Mouse (Mus musculus) layer of hippocampus, adult 18-20 months (tissue): ENCODE measurements around the gene Man1b1. TPM values are rescaled to one million over a fixed set of nuclear protein-coding genes. Genes with fewer than 3 reads are reported as not detected.

ENCODE experiments used
- DNase-seq, 2 experiments: peaks; one replicate each; pipeline ENCODE4 v3.0.0; 2022; ENCODE audit warnings: low spot score in 2 of 2
- long read RNA-seq: library from polyadenylated mRNA; stranded (forward); transcript quantifications from one replicate; pipeline ENCODE4 v2.0.0, GENCODE M21; 2021
- total RNA-seq, 2 experiments: library from RNA; stranded (reverse); gene quantifications; 2 replicates each; pipeline ENCODE4 v1.2.3; 2021

Gene Man1b1
- 10 to 100 TPM; 59.6 to 62.4 TPM for total RNA-seq
- long read RNA-seq, transcript Man1b1-201 (13 exons, 3,755 nt): major isoform, 92 of 106 reads
- long read RNA-seq, partial matches to known transcripts: 8 of 106 reads
- long read RNA-seq, other reads (novel, unspliced or antisense): 6 of 106 reads

- DNase-seq: peak; percentile 99 to 100
Measured at GRCm38 (mm10) chr2:25332286-25333160, at the start of gene Man1b1. TSS of gene Man1b1 (plus strand) at chr2:25332338.

DNA sequence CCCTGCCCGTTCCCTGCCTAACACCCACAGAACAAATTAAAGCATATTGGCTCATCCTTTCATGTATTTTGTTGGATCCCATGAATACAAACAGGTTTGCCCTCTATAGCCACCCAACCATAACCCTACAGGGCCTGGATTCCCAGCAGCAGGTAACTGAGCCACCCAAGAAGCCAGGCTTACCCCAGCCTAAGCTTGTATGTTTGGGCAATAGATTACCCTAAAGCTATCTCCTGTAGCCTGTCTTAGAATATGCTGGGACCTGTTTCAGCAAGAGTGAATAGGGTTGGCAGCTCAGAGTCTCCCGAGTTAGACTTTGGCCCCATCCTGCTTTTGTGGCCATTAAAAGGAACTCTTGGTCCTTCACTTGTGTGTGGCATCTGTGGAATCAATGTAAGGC lies 46.6 kb upstream of the Man1b1 start:
- no peak for DNase-seq

DNA sequence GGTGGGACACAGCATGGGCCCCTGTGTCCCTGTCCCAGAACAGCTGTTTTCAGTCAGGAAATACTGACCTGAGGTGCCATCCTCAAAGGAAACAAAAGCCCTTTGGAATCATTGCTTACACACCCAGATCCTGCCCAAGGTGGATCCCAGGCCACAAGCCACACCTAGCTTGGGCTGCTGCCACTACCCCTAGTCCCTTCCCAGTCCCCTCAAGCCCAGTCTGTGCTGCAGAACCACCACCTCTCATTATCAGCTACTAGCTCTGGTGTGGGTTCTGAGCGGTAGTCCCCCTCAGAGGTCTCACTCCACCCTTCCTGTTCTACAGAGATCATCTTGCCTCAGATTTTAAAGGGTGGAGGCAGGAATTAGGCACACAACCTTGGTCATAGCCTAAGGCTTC lies 45.8 kb upstream of the Man1b1 start:
- no peak for DNase-seq

GRCm38 (mm10) chr2:25286837-25287636 lies 45.1 kb upstream of the Man1b1 start:
- peak in 1 of 2 experiments; percentile 69 for DNase-seq

DNA sequence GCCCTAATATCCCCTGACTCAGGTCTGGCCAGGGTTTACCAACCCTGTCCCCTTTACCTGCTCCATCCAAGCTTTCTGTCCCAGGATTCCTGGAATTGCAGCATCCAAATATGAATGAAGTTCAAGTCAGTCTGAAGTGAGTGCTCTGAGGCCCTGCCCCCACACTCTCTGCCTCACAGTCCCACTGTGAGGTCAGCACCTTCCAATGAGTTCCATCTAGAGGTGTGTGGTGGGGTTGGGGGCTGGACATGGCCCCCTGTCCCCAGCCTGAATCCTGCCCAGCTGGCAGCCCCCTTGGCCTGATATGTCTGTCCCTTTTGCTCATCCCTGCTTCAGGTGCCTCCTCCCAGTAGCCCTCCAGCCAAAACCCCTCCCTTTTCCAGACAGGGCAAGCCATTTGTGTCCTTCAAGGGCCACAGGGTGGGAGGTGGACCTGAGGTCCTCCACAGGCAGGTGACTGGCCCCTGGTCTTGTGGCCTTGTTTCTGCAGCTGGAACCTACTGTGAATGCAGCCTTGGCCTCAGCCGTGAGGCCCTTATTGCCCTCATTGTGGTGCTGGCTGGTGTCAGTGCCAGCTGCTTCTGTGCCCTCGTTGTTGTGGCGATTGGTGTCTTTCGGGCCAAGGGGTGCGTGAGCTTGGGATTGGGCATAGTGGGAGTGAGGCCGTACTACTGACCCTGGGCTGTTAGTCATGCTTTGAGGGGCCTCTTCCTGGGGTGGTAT lies 44.0 kb upstream of the Man1b1 start, which contains the start of gene Tmem210:
Tmem210 (plus strand) TSS at position 219 of the 723 bp plus-strand sequence.
- no peak for DNase-seq

GRCm38 (mm10) chr2:25288734-25289345 lies 43.3 kb upstream of the Man1b1 start:
- DNase-seq: no peak

- DNase-seq: no peak
Measured at GRCm38 (mm10) chr2:25289651-25290050, 42.5 kb upstream of the Man1b1 start, which contains the start of gene Lrrc26. TSS of gene Lrrc26 (plus strand) at chr2:25289915.

- peak; percentile 71 to 77 for DNase-seq
Measured at GRCm38 (mm10) chr2:25290101-25290815, 41.9 kb upstream of the Man1b1 start.

DNA sequence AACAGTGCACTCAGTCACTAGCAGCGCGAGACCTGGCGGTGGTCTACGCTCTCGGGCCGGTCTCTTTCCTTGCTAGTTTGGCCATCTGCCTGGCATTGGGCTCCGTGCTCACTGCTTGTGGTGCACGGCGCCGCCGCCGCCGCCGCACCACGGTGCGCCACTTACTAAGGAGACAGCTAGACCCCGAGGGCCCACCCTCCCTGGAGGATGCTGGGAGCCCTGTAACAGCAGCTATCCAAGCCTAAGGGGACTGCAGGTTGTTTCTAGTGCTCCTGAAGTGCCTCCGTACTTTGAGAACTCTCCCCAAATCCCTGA lies 41.4 kb upstream of the Man1b1 start:
- DNase-seq: peak; percentile 46 to 70

GRCm38 (mm10) chr2:25291184-25292053 lies 40.7 kb upstream of the Man1b1 start:
- no peak for DNase-seq

DNA sequence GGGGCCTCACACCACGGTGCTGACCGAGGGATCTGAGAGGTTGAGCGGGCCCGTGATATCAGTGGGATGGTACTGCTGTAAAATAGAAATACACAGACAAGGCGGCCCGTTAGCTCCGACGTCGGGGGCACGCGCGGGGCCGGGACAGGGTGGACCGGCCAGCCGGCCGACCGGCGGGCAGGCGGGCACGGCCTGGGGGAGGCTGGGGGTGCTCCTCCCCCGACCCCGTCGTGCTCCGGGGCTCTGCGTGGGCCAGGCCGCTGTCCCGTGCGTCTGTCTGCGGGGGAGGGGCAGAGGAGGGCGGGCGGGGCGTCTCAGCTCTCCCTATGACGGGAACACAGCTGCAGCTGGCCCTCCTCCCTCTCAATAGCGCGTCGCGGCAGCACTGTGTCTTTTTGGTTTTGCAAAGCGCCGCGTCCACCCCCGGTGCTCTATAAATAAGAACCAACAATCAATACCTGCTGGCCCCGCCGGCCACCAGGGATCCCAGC lies 40.0 kb upstream of the Man1b1 start:
- peak in 1 of 2 experiments; percentile 60 for DNase-seq

DNA sequence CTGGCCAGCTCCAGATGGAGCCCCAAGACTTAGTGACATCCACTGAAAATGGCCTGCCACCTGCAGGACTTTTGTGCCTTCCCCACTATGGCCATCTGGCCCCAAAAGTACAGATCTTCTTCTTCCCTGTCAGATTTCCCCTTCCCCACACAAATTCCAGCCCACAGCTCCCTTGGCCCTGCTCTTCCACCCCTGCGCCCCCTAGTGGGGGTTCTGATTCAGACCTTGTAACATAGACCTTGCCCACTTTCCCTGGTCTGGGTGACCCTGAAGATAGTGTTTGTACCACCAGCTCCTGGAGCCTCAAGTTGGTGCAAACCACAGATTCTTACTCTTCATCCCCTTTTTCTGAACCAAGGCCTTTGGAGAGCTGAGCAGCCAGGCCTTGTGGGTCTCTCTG lies 39.3 kb upstream of the Man1b1 start:
- DNase-seq: peak; percentile 54 to 66

DNA sequence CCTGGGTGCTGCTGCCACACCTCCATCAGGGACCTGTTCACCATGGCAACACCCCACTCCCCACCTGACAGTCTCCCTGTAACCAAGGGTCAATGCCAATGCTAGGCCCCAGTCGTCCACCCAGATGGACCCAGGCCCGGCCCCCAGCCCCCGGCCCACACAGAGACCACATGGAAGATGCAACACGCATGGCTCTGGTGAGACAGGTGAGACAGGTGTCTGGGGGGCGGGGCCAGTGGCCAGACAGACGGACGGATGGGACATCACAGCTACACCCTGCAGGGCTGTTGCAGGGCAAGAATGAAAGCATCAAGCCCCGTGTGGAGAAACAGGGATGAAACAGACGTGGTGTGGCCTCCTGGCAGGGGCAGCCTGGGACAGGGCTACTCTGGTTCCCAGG lies 38.4 kb upstream of the Man1b1 start:
- no peak for DNase-seq

DNA sequence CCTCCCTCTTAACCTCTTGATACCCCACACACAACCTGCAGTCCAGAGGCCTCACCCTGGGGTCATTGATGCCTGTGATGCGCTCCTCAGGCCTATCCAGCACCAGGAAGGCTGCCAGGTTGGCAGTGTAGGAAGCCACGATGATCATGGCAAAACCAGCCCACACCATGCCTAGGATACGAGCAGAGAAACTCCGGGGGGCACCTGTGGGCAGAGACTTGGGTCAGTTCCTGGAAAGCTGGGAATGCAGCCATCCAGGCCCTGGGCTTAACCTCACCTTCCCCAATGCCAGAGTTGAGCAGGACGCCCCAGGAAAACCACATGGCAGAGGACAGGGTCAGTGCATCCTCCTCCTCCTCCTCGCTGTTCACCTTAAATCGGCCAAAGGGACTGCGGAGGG lies 35.0 kb upstream of the Man1b1 start:
- no peak for DNase-seq

- no peak for DNase-seq
Measured at GRCm38 (mm10) chr2:25298046-25298445, 34.1 kb upstream of the Man1b1 start.

DNA sequence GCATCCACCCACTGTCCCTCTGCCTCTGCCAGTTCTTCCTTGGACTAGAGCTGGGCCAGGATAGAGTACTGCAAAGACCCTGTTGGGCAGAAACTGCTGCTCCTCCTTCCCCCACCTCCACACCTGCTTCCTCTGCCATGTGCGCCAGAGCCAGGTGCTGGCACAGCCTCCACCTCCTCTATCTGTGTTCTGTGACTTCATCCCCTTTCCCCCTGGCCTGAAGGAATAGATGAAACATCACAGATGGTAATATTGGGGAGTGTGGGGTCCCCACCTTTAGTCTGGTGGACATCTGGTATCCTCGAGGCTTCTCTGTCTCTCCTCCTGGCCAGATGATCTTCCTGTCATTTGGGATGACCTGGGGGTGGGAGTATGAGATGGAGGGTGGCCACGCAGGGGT lies 28.7 kb upstream of the Man1b1 start:
- no peak for DNase-seq

- DNase-seq: no peak
Measured at GRCm38 (mm10) chr2:25303931-25304656, 28.0 kb upstream of the Man1b1 start.
